ENCODE assay signal across 9 mouse cellular contexts in genomic region chr1:118936108-118936507, GRCm38 (mm10).
DNase-seq lines count a peak whose midpoint lies in the region; ATAC-seq lines count a peak whose summit lies in the region.
"Had no signal": no experiment of that assay in that cellular context is flagged by ENCODE, and none has a peak within 500 bp of the region (broad histone marks: within the 10 kb centered on the region; RNA-seq: fewer than 3 reads in every experiment).

No protein-coding gene starts in this region.

- 50% methylated on average over 4 of the region's 4 CpGs for WGBS in liver, embryonic 12.5 days (ENCODE audit: insufficient replicate concordance)
- WGBS in forebrain, embryonic 13.5 days: 12% methylated on average over 4 of the region's 4 CpGs
- 23% methylated on average over 4 of the region's 4 CpGs for WGBS in intestine, embryonic 15.5 days
- 36% methylated on average over 4 of the region's 4 CpGs for WGBS in neural tube, embryonic 13.5 days

- no peaks in the 10 kb centered on the region for H3K36me3 ChIP-seq in liver, embryonic 12.5 days
- H3K36me3 ChIP-seq in forebrain, embryonic 13.5 days (ENCODE audit: poor library complexity, severe bottlenecking): no peaks in the 10 kb centered on the region
- no peaks in the 10 kb centered on the region for H3K36me3 ChIP-seq in intestine, embryonic 15.5 days
- H3K36me3 ChIP-seq in neural tube, embryonic 13.5 days: no peaks in the 10 kb centered on the region

- H3K9ac ChIP-seq in liver, embryonic 12.5 days: no peak overlapping the region
- no peak overlapping the region for H3K9ac ChIP-seq in forebrain, embryonic 13.5 days
- no peak overlapping the region for H3K9ac ChIP-seq in intestine, embryonic 15.5 days
- H3K9ac ChIP-seq in neural tube, embryonic 13.5 days: no peak overlapping the region

- H3K4me2 ChIP-seq in liver, embryonic 12.5 days: no peak overlapping the region
- no peak overlapping the region for H3K4me2 ChIP-seq in forebrain, embryonic 13.5 days
- H3K4me2 ChIP-seq in intestine, embryonic 15.5 days (replicated peaks): no peak overlapping the region
- no peak overlapping the region for H3K4me2 ChIP-seq in neural tube, embryonic 13.5 days

- ATAC-seq in liver, embryonic 12.5 days: no peak
- ATAC-seq in forebrain, embryonic 13.5 days: peak; percentile 76
- peak; percentile 82 for ATAC-seq in intestine, embryonic 15.5 days
- peak; percentile 68 for ATAC-seq in neural tube, embryonic 13.5 days (ENCODE audit: low read depth)

- H3K9me3 ChIP-seq in liver, embryonic 12.5 days (replicated peaks): no peaks in the 10 kb centered on the region
- no peaks in the 10 kb centered on the region for H3K9me3 ChIP-seq in forebrain, embryonic 13.5 days (replicated peaks)
- no peaks in the 10 kb centered on the region for H3K9me3 ChIP-seq in intestine, embryonic 15.5 days
- H3K9me3 ChIP-seq in neural tube, embryonic 13.5 days: no peaks in the 10 kb centered on the region

- intact Hi-C loops in left cerebral cortex, postnatal 36 days (cut with DNase I): no loop called here

- no peaks in the 10 kb centered on the region for H3K27me3 ChIP-seq in liver, embryonic 12.5 days (replicated peaks)
- no peaks in the 10 kb centered on the region for H3K27me3 ChIP-seq in forebrain, embryonic 13.5 days
- H3K27me3 ChIP-seq in intestine, embryonic 15.5 days (replicated peaks): no peaks in the 10 kb centered on the region
- H3K27me3 ChIP-seq in neural tube, embryonic 13.5 days: no peaks in the 10 kb centered on the region

- no peak overlapping the region for H3K27ac ChIP-seq in liver, embryonic 12.5 days
- peak overlapping the region; percentile 65 for H3K27ac ChIP-seq in forebrain, embryonic 13.5 days
- H3K27ac ChIP-seq in intestine, embryonic 15.5 days: peak overlapping the region; percentile 54; the same call in 1 of the 2 replicates
- H3K27ac ChIP-seq in neural tube, embryonic 13.5 days (replicated peaks): peak overlapping the region; percentile 49; the same call in 1 of the 2 replicates

- no peak overlapping the region for H3K4me3 ChIP-seq in liver, embryonic 12.5 days
- H3K4me3 ChIP-seq in forebrain, embryonic 13.5 days: no peak overlapping the region
- H3K4me3 ChIP-seq in intestine, embryonic 15.5 days (replicated peaks): no peak overlapping the region
- no peak overlapping the region for H3K4me3 ChIP-seq in neural tube, embryonic 13.5 days

- no peaks in the 10 kb centered on the region for H3K4me1 ChIP-seq in liver, embryonic 12.5 days
- peaks cover 38% of the 10 kb centered on the region for H3K4me1 ChIP-seq in forebrain, embryonic 13.5 days
- peaks cover 13% of the 10 kb centered on the region; the same call in 1 of the 2 replicates for H3K4me1 ChIP-seq in intestine, embryonic 15.5 days (replicated peaks)
- H3K4me1 ChIP-seq in neural tube, embryonic 13.5 days (replicated peaks): peaks cover 41% of the 10 kb centered on the region

- peak; percentile 47 for DNase-seq in liver
- DNase-seq in left cerebral cortex, postnatal 36 days (ENCODE audit: low spot score in 2 of 2): no peak
- no peak for DNase-seq in frontal cortex, postnatal 25 days (ENCODE audit: low spot score in 2 of 2)
- DNase-seq in gastrocnemius, postnatal 4 days (ENCODE audit: low spot score in 2 of 2): no peak
- DNase-seq: gastrocnemius, postnatal 10 days had no signal
